Mouse (Mus musculus): ENCODE data around the gene Pacs1. TPM values are rescaled to one million over a fixed set of nuclear protein-coding genes. Genes with fewer than 3 reads are reported as not detected.
A peak's percentile ranks its signal among the peaks of the same experiment; 100 is the strongest.

Gene Pacs1
- polyA plus RNA-seq, 1 experiment from 2014 or later, result 15.5 TPM

GRCm38 (mm10) chr19:5083961-5084833, 188.7 kb downstream of the Pacs1 start:
- Histone ChIP-seq H3K9ac (ENCODE audit: low read length) (no peak overlapping the region), H3K4me2 (ENCODE audit: low read depth, low read length) (no peak overlapping the region), H3K36me3 (ENCODE audit: control insufficient read depth, insufficient read depth) (no peaks in the 10 kb centered on the region), H3K4me3 (ENCODE audit: low read length) (peak overlapping the region; percentile 60; the same call in 1 of the 2 replicates), H3K27me3 (ENCODE audit: control insufficient read depth, insufficient read depth, low read length) (peaks cover 62% of the 10 kb centered on the region), H3K4me1 (ENCODE audit: control insufficient read depth, insufficient read depth, low read length) (peaks cover 13% of the 10 kb centered on the region), H3K27ac (ENCODE audit: low read length) (no peak overlapping the region), H3K9me3 (replicated peaks; ENCODE audit: control insufficient read depth, low read length) (no peaks in the 10 kb centered on the region)
- ATAC-seq (replicated peaks; ENCODE audit: extremely low read depth, insufficient read depth, low FRiP score), result no peak
- WGBS, result 60% methylated on average over 3 of the region's 3 CpGs

Small RNAs within 50 kb of the gene (microRNA-seq; reads per million reads assigned to microRNA genes)
- not detected for gene Gm27468

Other genes with a start within 250 kb of the Pacs1 start
- gene Slc29a2, start 249.3 kb downstream of the Pacs1 start, polyA plus RNA-seq (2015; fragmentation: Nextera tagmentation; extraction: Ambion mirVana), result 12.6 and 13.8 TPM in 2 replicates
- 43.4 and 43.5 TPM in 2 replicates for gene B4gat1, start 234.3 kb downstream of the Pacs1 start, polyA plus RNA-seq (2015; fragmentation: Nextera tagmentation; extraction: Ambion mirVana)
- gene AC124502.3, start 234.2 kb downstream of the Pacs1 start, polyA plus RNA-seq (2015; fragmentation: Nextera tagmentation; extraction: Ambion mirVana), result 2.6 and 2.7 TPM in 2 replicates
- gene Brms1, start 231.8 kb downstream of the Pacs1 start, polyA plus RNA-seq (2015; fragmentation: Nextera tagmentation; extraction: Ambion mirVana), result 29.7 and 29.9 TPM in 2 replicates
- 1.8 and 2.2 TPM in 2 replicates for gene Rin1, start 222.6 kb downstream of the Pacs1 start, polyA plus RNA-seq (2015; fragmentation: Nextera tagmentation; extraction: Ambion mirVana)
- gene Cd248, start 205.0 kb downstream of the Pacs1 start, polyA plus RNA-seq (2015; fragmentation: Nextera tagmentation; extraction: Ambion mirVana), result 21.1 and 23.4 TPM in 2 replicates
- gene Tmem151a, start 187.6 kb downstream of the Pacs1 start, polyA plus RNA-seq (2015; fragmentation: Nextera tagmentation; extraction: Ambion mirVana), result 3.2 and 4.6 TPM in 2 replicates
- gene Yif1a, start 184.6 kb downstream of the Pacs1 start, polyA plus RNA-seq (2015; fragmentation: Nextera tagmentation; extraction: Ambion mirVana), result 94.1 and 98.6 TPM in 2 replicates
- 2.3 and 2.8 TPM in 2 replicates for gene Cnih2, start 174.6 kb downstream of the Pacs1 start, polyA plus RNA-seq (2015; fragmentation: Nextera tagmentation; extraction: Ambion mirVana)
- 227 and 233 TPM in 2 replicates for gene Rab1b, start 166.0 kb downstream of the Pacs1 start, polyA plus RNA-seq (2015; fragmentation: Nextera tagmentation; extraction: Ambion mirVana)
- 19.3 and 22.7 TPM in 2 replicates for gene Klc2, start 154.6 kb downstream of the Pacs1 start, polyA plus RNA-seq (2015; fragmentation: Nextera tagmentation; extraction: Ambion mirVana)
- gene Sf3b2, start 22.3 kb upstream of the Pacs1 start, polyA plus RNA-seq (2015; fragmentation: Nextera tagmentation; extraction: Ambion mirVana), result 210 and 211 TPM in 2 replicates
- 7.3 and 7.7 TPM in 2 replicates for gene Gal3st3, start 25.2 kb upstream of the Pacs1 start, polyA plus RNA-seq (2015; fragmentation: Nextera tagmentation; extraction: Ambion mirVana)
- not detected in 2 replicates for gene Catsper1, start 62.6 kb upstream of the Pacs1 start, polyA plus RNA-seq (2015; fragmentation: Nextera tagmentation; extraction: Ambion mirVana)
- gene Cst6, start 76.5 kb upstream of the Pacs1 start, polyA plus RNA-seq (2015; fragmentation: Nextera tagmentation; extraction: Ambion mirVana), result 1.00 and 2.1 TPM in 2 replicates
- 44.5 and 45.2 TPM in 2 replicates for gene Eif1ad, start 93.6 kb upstream of the Pacs1 start, polyA plus RNA-seq (2015; fragmentation: Nextera tagmentation; extraction: Ambion mirVana)
- 441 and 465 TPM in 2 replicates for gene Banf1, start 94.0 kb upstream of the Pacs1 start, polyA plus RNA-seq (2015; fragmentation: Nextera tagmentation; extraction: Ambion mirVana)
- gene Sart1, start 115.6 kb upstream of the Pacs1 start, polyA plus RNA-seq (2015; fragmentation: Nextera tagmentation; extraction: Ambion mirVana), result 49.6 and 54.7 TPM in 2 replicates
- 1.6 and 2.1 TPM in 2 replicates for gene Tsga10ip, start 129.4 kb upstream of the Pacs1 start, polyA plus RNA-seq (2015; fragmentation: Nextera tagmentation; extraction: Ambion mirVana)
- 219 and 232 TPM in 2 replicates for gene Drap1, start 151.9 kb upstream of the Pacs1 start, polyA plus RNA-seq (2015; fragmentation: Nextera tagmentation; extraction: Ambion mirVana)
- gene AI837181, start 152.0 kb upstream of the Pacs1 start, polyA plus RNA-seq (2015; fragmentation: Nextera tagmentation; extraction: Ambion mirVana), result 34.6 and 41.8 TPM in 2 replicates
- 0.16 TPM in 1 of 2 replicates, not detected in the other for gene Fosl1, start 174.4 kb upstream of the Pacs1 start, polyA plus RNA-seq (2015; fragmentation: Nextera tagmentation; extraction: Ambion mirVana)
- gene Ccdc85b, start 184.8 kb upstream of the Pacs1 start, polyA plus RNA-seq (2015; fragmentation: Nextera tagmentation; extraction: Ambion mirVana), result 7.6 and 8.0 TPM in 2 replicates
- 108 TPM in 2 replicates for gene Fibp, start 187.5 kb upstream of the Pacs1 start, polyA plus RNA-seq (2015; fragmentation: Nextera tagmentation; extraction: Ambion mirVana)
- 3.1 and 7.4 TPM in 2 replicates for gene Ctsw, start 195.4 kb upstream of the Pacs1 start, polyA plus RNA-seq (2015; fragmentation: Nextera tagmentation; extraction: Ambion mirVana)
- 62.7 and 76.1 TPM in 2 replicates for gene Efemp2, start 200.8 kb upstream of the Pacs1 start, polyA plus RNA-seq (2015; fragmentation: Nextera tagmentation; extraction: Ambion mirVana)
- 50.1 and 52.9 TPM in 2 replicates for gene Mus81, start 215.3 kb upstream of the Pacs1 start, polyA plus RNA-seq (2015; fragmentation: Nextera tagmentation; extraction: Ambion mirVana)
- 1,696 and 1,829 TPM in 2 replicates for gene Cfl1, start 217.3 kb upstream of the Pacs1 start, polyA plus RNA-seq (2015; fragmentation: Nextera tagmentation; extraction: Ambion mirVana)
- not detected in 2 replicates for gene 1700020D05Rik, start 230.7 kb upstream of the Pacs1 start, polyA plus RNA-seq (2015; fragmentation: Nextera tagmentation; extraction: Ambion mirVana)
- gene Snx32, start 237.4 kb upstream of the Pacs1 start, polyA plus RNA-seq (2015; fragmentation: Nextera tagmentation; extraction: Ambion mirVana), result 17.2 and 18.3 TPM in 2 replicates

All from heart, embryonic 16.5 days (tissue).